Mouse (Mus musculus) stomach, postnatal 0 days (tissue): ENCODE measurements around the gene Dhtkd1. TPM values are rescaled to one million over a fixed set of nuclear protein-coding genes. Genes with fewer than 3 reads are reported as not detected.

ENCODE experiments used
- ATAC-seq: fragments of 200-750 bp; cut with Nextera tagmentation; 2 replicates; pipeline ENCODE4 v1.8.0; 2017; ENCODE audit not compliant: low FRiP score, low TSS enrichment
- DNase-seq: peaks from one replicate; pipeline ENCODE4 v3.0.0-alpha.2; 2016; ENCODE audit warnings: low spot score
- H3K27ac ChIP-seq: fragments of 300-500 bp; sonication (generic); replicated peaks from 2 replicates; pipeline ENCODE4 v1.5.1; 2014; ENCODE audit warnings: mild to moderate bottlenecking, control low read depth
- H3K27me3 ChIP-seq: fragments of 300-500 bp; sonication (generic); 2 replicates; pipeline ENCODE4 v1.6.1; 2014; ENCODE audit warnings: low read length; ENCODE audit not compliant: control insufficient read depth, insufficient read depth
- H3K36me3 ChIP-seq: fragments of 300-500 bp; sonication (generic); 2 replicates; pipeline ENCODE4 v1.6.1; 2014; ENCODE audit warnings: low read length, mixed read lengths; ENCODE audit not compliant: control insufficient read depth, insufficient read depth
- H3K4me1 ChIP-seq: fragments of 300-500 bp; sonication (generic); replicated peaks from 2 replicates; pipeline ENCODE4 v1.6.1; 2014; ENCODE audit warnings: antibody characterized with exemption; ENCODE audit not compliant: control insufficient read depth, insufficient read depth
- H3K4me2 ChIP-seq: fragments of 300-500 bp; sonication (generic); replicated peaks from 2 replicates; pipeline ENCODE4 v1.6.1; 2014; ENCODE audit warnings: low read depth, mild to moderate bottlenecking, control low read depth, moderate library complexity
- H3K4me3 ChIP-seq: fragments of 300-500 bp; sonication (generic); 2 replicates; pipeline ENCODE4 v1.5.1; 2014; ENCODE audit warnings: low read depth, low read length, control low read depth
- H3K9ac ChIP-seq: fragments of 300-500 bp; sonication (generic); 2 replicates; pipeline ENCODE4 v1.6.1; 2014; ENCODE audit warnings: mild to moderate bottlenecking, low read length, control low read depth, mixed read lengths
- H3K9me3 ChIP-seq: fragments of 300-500 bp; sonication (generic); 2 replicates; pipeline ENCODE4 v1.6.1; 2016; ENCODE audit warnings: low read length; ENCODE audit not compliant: control insufficient read depth
- CTCF ChIP-seq: IDR thresholded peaks from 2 replicates; pipeline ENCODE4 v1.5.1; 2016; ENCODE audit warnings: antibody characterized with exemption, low read depth, mild to moderate bottlenecking, moderate library complexity
- EP300 ChIP-seq: optimal IDR thresholded peaks from 2 replicates; pipeline ENCODE3; 2016; ENCODE audit warnings: antibody characterized with exemption
- WGBS: fragments of 180-500 bp; shearing (Covaris S2); extraction: QIAGEN DNeasy Blood & Tissue Kit; methylation state at CpG from one replicate; pipeline ENCODE4 v1.1.7; 2014; 5-methylcytosine and 5-hydroxymethylcytosine counted together
- polyA plus RNA-seq: library from polyadenylated mRNA; unstranded; fragments of >200 nt; fragmentation: Nextera tagmentation; extraction: Ambion mirVana; gene quantifications from 2 replicates; pipeline ENCODE4 v1.2.1, GENCODE M21; 2015

The Dhtkd1 gene
- polyA plus RNA-seq, 1 experiment from 2014 or later, result 0.65 TPM

DNA sequence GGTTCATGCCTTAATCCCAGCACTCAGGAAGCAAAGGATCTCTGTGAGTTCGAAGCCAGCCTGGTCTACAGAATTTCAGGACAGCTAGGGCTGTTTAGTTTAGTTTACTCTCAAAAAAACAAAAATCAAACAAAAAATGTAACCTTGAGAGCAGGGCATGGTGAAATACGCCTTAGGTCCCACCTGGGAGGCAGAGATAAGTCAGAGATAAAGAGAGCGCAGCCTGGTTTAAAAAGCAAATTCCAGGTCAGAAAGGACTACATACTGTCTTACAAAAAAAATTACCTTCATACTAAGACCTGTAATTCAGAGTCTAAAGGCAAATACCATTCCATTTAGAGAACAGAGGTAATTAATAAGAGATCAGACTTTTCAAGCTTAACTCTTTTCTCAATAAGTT is 3.3 kb downstream of the Dhtkd1 start:
- Histone ChIP-seq H3K27ac (no peak overlapping the region), H3K36me3 (no peaks in the 10 kb centered on the region), H3K27me3 (no peaks in the 10 kb centered on the region), H3K4me1 (no peaks in the 10 kb centered on the region), H3K9me3 (no peaks in the 10 kb centered on the region), H3K4me3 (no peak overlapping the region), H3K9ac (no peak overlapping the region), H3K4me2 (no peak overlapping the region)
- no peak for DNase-seq
- TF ChIP-seq CTCF (no peak), EP300 (no peak)
- WGBS, result 75% methylated on average over 3 of the region's 3 CpGs
- ATAC-seq, result no peak

DNA sequence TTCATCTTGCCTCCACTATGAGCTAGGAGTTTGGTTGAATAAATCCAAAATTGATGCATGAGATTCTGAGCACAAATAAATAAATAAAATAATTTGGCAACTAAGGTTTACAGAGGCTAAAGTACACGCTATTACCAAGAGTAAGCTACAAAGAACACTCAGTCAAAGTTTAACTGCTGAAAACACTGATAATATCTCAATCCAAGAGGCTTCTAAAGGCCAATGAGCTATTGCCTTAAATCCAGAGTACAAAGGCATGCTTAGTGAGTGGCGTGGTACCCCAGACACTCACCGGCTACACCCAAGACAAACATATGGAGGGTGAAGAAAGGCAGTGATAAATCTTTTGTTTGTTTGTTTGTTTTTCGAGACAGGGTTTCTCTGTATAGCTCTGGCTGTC is 6.0 kb downstream of the Dhtkd1 start:
- 59% methylated on average over 4 of the region's 4 CpGs for WGBS
- Histone ChIP-seq H3K4me2 (no peak overlapping the region), H3K4me3 (no peak overlapping the region), H3K27me3 (no peaks in the 10 kb centered on the region), H3K27ac (no peak overlapping the region), H3K9me3 (no peaks in the 10 kb centered on the region), H3K9ac (no peak overlapping the region), H3K36me3 (no peaks in the 10 kb centered on the region), H3K4me1 (no peaks in the 10 kb centered on the region)
- ATAC-seq (no peak), DNase-seq (no peak)
- no peak for TF ChIP-seq EP300
- no peak for TF ChIP-seq CTCF

DNA sequence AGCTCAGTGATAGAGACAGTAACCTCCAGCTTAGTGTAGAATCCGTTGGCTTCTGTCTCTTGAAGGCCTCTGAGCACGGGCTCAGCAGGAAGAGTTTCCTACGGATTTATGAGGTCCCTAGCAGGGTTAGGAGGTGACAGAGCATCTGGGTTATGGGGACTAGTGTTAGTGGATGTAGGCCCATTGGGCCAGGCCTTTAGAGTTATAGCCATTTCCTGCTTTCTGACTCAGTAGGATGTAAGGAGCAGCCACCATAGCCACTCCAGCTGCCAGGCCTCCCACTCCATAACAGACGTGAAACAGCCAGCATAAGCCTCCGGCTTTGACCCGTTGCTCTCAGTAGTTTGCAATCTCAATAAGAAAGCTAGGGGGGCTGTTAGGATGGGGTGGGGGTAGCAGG is 6.5 kb downstream of the Dhtkd1 start:
- H3K36me3 ChIP-seq, result no peaks in the 10 kb centered on the region
- no peaks in the 10 kb centered on the region for H3K9me3 ChIP-seq
- 79% methylated on average over 6 of the region's 6 CpGs for WGBS
- no peak overlapping the region for H3K9ac ChIP-seq
- no peak overlapping the region for H3K4me2 ChIP-seq
- H3K4me3 ChIP-seq, result no peak overlapping the region
- TF ChIP-seq EP300 (no peak), CTCF (no peak)
- no peak for DNase-seq
- H3K4me1 ChIP-seq, result no peaks in the 10 kb centered on the region
- H3K27me3 ChIP-seq, result no peaks in the 10 kb centered on the region
- no peak overlapping the region for H3K27ac ChIP-seq
- no peak for ATAC-seq

DNA sequence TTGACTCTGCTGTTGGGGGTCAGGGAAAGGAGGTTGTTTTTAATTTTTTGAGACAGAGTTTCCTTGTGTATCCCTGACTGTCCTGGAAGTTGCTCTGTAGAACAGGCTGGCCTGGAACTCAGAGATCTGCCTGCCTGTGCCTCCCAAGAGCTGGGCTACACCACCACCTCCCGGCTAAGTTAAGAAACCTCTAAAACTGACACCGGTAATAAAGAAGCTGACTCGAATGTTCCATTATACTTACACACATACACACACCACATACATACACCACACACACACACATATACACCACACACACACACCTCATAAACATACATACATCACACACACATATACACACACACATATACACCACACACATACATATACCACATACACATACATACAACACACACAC is 7.7 kb downstream of the Dhtkd1 start:
- Histone ChIP-seq H3K27ac (no peak overlapping the region), H3K4me1 (no peaks in the 10 kb centered on the region), H3K36me3 (no peaks in the 10 kb centered on the region), H3K27me3 (no peaks in the 10 kb centered on the region), H3K4me2 (no peak overlapping the region), H3K4me3 (no peak overlapping the region), H3K9me3 (no peaks in the 10 kb centered on the region), H3K9ac (no peak overlapping the region)
- DNase-seq (no peak), ATAC-seq (no peak)
- 91% methylated on average over 3 of the region's 3 CpGs for WGBS
- no peak for TF ChIP-seq EP300
- TF ChIP-seq CTCF, result no peak

DNA sequence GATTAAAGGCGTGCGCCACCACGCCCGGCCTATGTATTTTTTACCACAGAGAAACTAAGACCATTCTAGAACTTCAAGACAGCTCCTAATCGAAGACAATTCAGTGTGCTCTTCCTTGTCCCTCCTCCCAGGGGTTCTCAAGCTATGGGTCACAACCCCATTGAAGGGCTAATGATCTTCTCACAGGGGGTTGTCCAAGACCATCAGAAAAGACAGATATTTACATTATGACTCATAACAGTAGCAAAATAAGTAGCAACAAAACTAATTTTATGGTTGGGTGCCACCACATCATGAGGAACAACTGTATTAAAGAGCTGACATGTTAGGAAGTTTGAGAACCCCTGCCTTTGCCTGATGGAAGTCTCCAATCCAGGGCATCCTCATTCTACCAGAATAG is 10.7 kb downstream of the Dhtkd1 start:
- no peak overlapping the region for H3K27ac ChIP-seq
- no peaks in the 10 kb centered on the region for H3K4me1 ChIP-seq
- no peak for ATAC-seq
- no peak for DNase-seq
- H3K27me3 ChIP-seq, result no peaks in the 10 kb centered on the region
- no peak overlapping the region for H3K4me2 ChIP-seq
- H3K9me3 ChIP-seq, result no peaks in the 10 kb centered on the region
- H3K4me3 ChIP-seq, result no peak overlapping the region
- 89% methylated on average over 5 of the region's 5 CpGs for WGBS
- TF ChIP-seq CTCF (no peak), EP300 (no peak)
- H3K36me3 ChIP-seq, result no peaks in the 10 kb centered on the region
- no peak overlapping the region for H3K9ac ChIP-seq

DNA sequence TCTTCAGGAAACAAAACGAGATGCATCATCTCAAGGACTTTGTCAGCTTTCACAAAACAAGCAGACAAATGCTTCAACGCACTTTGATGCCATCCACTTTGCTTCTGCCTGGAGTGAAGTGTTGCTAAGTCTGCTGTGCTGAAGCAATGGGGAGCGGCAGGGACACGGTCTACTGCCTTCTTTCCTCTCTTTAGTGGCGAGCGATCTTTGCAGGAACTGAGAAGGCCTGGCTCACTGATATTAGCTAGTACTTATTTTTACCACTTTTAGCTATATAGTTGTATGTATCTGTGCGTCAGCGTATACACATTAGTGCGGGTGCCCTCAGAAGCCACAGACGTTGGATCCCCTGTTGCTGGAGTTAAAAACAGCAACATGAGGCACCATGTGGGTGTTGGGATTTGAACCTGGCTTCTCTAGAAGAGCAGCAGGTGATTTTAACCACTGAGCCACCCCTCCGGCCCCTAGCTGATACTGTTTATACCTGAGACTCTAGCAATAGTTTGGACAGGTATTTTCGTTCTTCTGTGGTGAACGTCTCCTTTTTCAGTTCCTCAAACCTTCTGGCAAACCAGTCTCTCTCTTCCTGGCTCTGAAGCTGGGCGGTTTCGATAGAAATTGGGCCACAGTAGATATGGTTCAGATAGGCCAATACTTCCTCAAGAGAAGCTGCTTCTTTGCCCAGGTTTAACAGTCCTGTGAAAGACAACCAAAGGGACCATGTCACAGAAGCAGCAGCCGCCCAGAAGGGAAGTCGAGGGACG is 12.1 kb downstream of the Dhtkd1 start:
- Histone ChIP-seq H3K27me3 (no peaks in the 10 kb centered on the region), H3K9ac (no peak overlapping the region), H3K4me1 (no peaks in the 10 kb centered on the region), H3K4me3 (no peak overlapping the region), H3K36me3 (no peaks in the 10 kb centered on the region), H3K9me3 (no peaks in the 10 kb centered on the region), H3K4me2 (no peak overlapping the region), H3K27ac (no peak overlapping the region)
- TF ChIP-seq EP300 (no peak), CTCF (no peak)
- no peak for ATAC-seq
- DNase-seq, result no peak
- WGBS, result 85% methylated on average over 18 of the region's 18 CpGs
